Mouse (Mus musculus) hindbrain, embryonic 16.5 days (tissue): Measurements from ENCODE around the gene Smim11. TPM values are rescaled to one million over a fixed set of nuclear protein-coding genes. Genes with fewer than 3 reads are reported as not detected.

ENCODE experiments used
- ATAC-seq: fragments of 200-750 bp; cut with Nextera tagmentation; 2 replicates; pipeline ENCODE4 v1.8.0; 2017; ENCODE audit warnings: moderate TSS enrichment, moderate library complexity
- H3K27ac ChIP-seq: fragments of 300-500 bp; sonication (generic); 2 replicates; pipeline ENCODE4 v1.5.1; 2014; ENCODE audit warnings: low read depth, mild to moderate bottlenecking, control low read depth, low read length, moderate library complexity
- H3K27me3 ChIP-seq: fragments of 300-500 bp; sonication (generic); replicated peaks from 2 replicates; pipeline ENCODE4 v1.6.1; 2014; ENCODE audit warnings: low read length; ENCODE audit not compliant: control insufficient read depth, insufficient read depth
- H3K36me3 ChIP-seq: fragments of 300-500 bp; sonication (generic); 2 replicates; pipeline ENCODE4 v1.6.1; 2014; ENCODE audit warnings: mild to moderate bottlenecking, low read length, moderate library complexity, mixed read lengths; ENCODE audit not compliant: control insufficient read depth, insufficient read depth
- H3K4me1 ChIP-seq: fragments of 300-500 bp; sonication (generic); 2 replicates; pipeline ENCODE4 v1.6.1; 2014; ENCODE audit warnings: low read depth, low read length; ENCODE audit not compliant: control insufficient read depth, insufficient read depth
- H3K4me2 ChIP-seq: fragments of 300-500 bp; sonication (generic); 2 replicates; pipeline ENCODE4 v1.6.1; 2014; ENCODE audit warnings: mild to moderate bottlenecking, low read length, control low read depth, moderate library complexity
- H3K4me3 ChIP-seq: fragments of 300-500 bp; sonication (generic); 2 replicates; pipeline ENCODE4 v1.5.1; 2014; ENCODE audit warnings: mild to moderate bottlenecking, low read length, control low read depth, moderate library complexity
- H3K9ac ChIP-seq: fragments of 300-500 bp; sonication (generic); 2 replicates; pipeline ENCODE4 v1.6.1; 2014; ENCODE audit warnings: low read depth, mild to moderate bottlenecking, control low read depth, low read length, moderate library complexity
- H3K9me3 ChIP-seq: fragments of 300-500 bp; sonication (generic); 2 replicates; pipeline ENCODE4 v1.6.1; 2014; ENCODE audit warnings: mild to moderate bottlenecking, low read length, moderate library complexity; ENCODE audit not compliant: control insufficient read depth
- WGBS: fragments of 180-500 bp; shearing (Covaris S2); extraction: QIAGEN DNeasy Blood & Tissue Kit; methylation state at CpG from one replicate; pipeline ENCODE4 v1.1.7; 2014; 5-methylcytosine and 5-hydroxymethylcytosine counted together
- polyA plus RNA-seq: library from polyadenylated mRNA; unstranded; fragments of >200 nt; fragmentation: Nextera tagmentation; extraction: Ambion mirVana; gene quantifications from 2 replicates; pipeline ENCODE4 v1.2.1, GENCODE M21; 2015

Smim11 gene
- polyA plus RNA-seq, 1 experiment from 2014 or later: 57.7 TPM

- 36% methylated on average over 4 of the region's 4 CpGs for WGBS
- H3K4me3 ChIP-seq: no peak overlapping the region
- H3K9me3 ChIP-seq: no peaks in the 10 kb centered on the region
- no peak overlapping the region for H3K4me2 ChIP-seq
- H3K36me3 ChIP-seq: peaks cover 27% of the 10 kb centered on the region
- ATAC-seq: no peak
- no peaks in the 10 kb centered on the region for H3K4me1 ChIP-seq
- no peak overlapping the region for H3K27ac ChIP-seq
- no peaks in the 10 kb centered on the region for H3K27me3 ChIP-seq
- no peak overlapping the region for H3K9ac ChIP-seq
Observed at GRCm38 (mm10) chr16:92309126-92309525, 8.0 kb downstream of the Smim11 start.

GRCm38 (mm10) chr16:92313953-92314741, 13.1 kb downstream of the Smim11 start:
- no peak overlapping the region for H3K4me2 ChIP-seq
- H3K36me3 ChIP-seq: peaks cover 14% of the 10 kb centered on the region
- no peaks in the 10 kb centered on the region for H3K27me3 ChIP-seq
- H3K4me3 ChIP-seq: no peak overlapping the region
- no peaks in the 10 kb centered on the region for H3K4me1 ChIP-seq
- no peak overlapping the region for H3K27ac ChIP-seq
- ATAC-seq: peak; percentile 80
- WGBS: 47% methylated on average over 13 of the region's 13 CpGs
- H3K9me3 ChIP-seq: no peaks in the 10 kb centered on the region
- H3K9ac ChIP-seq: no peak overlapping the region

GRCm38 (mm10) chr16:92316049-92316738, 15.1 kb downstream of the Smim11 start:
- Histone ChIP-seq H3K4me2 (no peak overlapping the region), H3K4me1 (no peaks in the 10 kb centered on the region), H3K9ac (no peak overlapping the region), H3K9me3 (no peaks in the 10 kb centered on the region), H3K27ac (no peak overlapping the region), H3K27me3 (no peaks in the 10 kb centered on the region), H3K36me3 (peaks cover 10% of the 10 kb centered on the region), H3K4me3 (no peak overlapping the region)
- WGBS: 65% methylated on average over 7 of the region's 7 CpGs
- ATAC-seq: no peak

- H3K4me3 ChIP-seq: no peak overlapping the region
- H3K9me3 ChIP-seq: no peaks in the 10 kb centered on the region
- no peaks in the 10 kb centered on the region for H3K4me1 ChIP-seq
- ATAC-seq: no peak
- H3K9ac ChIP-seq: no peak overlapping the region
- 67% methylated on average over 20 of the region's 20 CpGs for WGBS
- H3K27me3 ChIP-seq: no peaks in the 10 kb centered on the region
- no peak overlapping the region for H3K4me2 ChIP-seq
- H3K36me3 ChIP-seq: no peaks in the 10 kb centered on the region
- H3K27ac ChIP-seq: no peak overlapping the region
Observed at GRCm38 (mm10) chr16:92319353-92320109, 18.4 kb downstream of the Smim11 start.

GRCm38 (mm10) chr16:92320361-92320760, 19.3 kb downstream of the Smim11 start:
- no peak overlapping the region for H3K4me2 ChIP-seq
- no peaks in the 10 kb centered on the region for H3K4me1 ChIP-seq
- H3K9ac ChIP-seq: no peak overlapping the region
- H3K36me3 ChIP-seq: no peaks in the 10 kb centered on the region
- H3K27me3 ChIP-seq: no peaks in the 10 kb centered on the region
- no peaks in the 10 kb centered on the region for H3K9me3 ChIP-seq
- 85% methylated on average over 3 of the region's 3 CpGs for WGBS
- H3K27ac ChIP-seq: no peak overlapping the region
- no peak for ATAC-seq
- no peak overlapping the region for H3K4me3 ChIP-seq

GRCm38 (mm10) chr16:92321341-92321740, 20.3 kb downstream of the Smim11 start, which contains the start of gene Fam243:
Fam243 (minus strand) TSS chr16:92321441.
- Histone ChIP-seq H3K27ac (no peak within 1 kb of the TSS), H3K27me3 (no peaks in the 10 kb centered on the region), H3K9ac (no peak within 1 kb of the TSS), H3K4me3 (no peak within 1 kb of the TSS), H3K36me3 (no peaks in the 10 kb centered on the region), H3K4me2 (no peak within 1 kb of the TSS), H3K9me3 (no peaks in the 10 kb centered on the region), H3K4me1 (no peaks in the 10 kb centered on the region)
- 92% methylated on average over 8 of the region's 8 CpGs for WGBS
- ATAC-seq: no peak

- H3K9me3 ChIP-seq: no peaks in the 10 kb centered on the region
- no peak overlapping the region for H3K9ac ChIP-seq
- 27% methylated on average over 7 of the region's 7 CpGs for WGBS
- H3K4me3 ChIP-seq: no peak overlapping the region
- H3K36me3 ChIP-seq: no peaks in the 10 kb centered on the region
- H3K27ac ChIP-seq: no peak overlapping the region
- no peak overlapping the region for H3K4me2 ChIP-seq
- no peaks in the 10 kb centered on the region for H3K27me3 ChIP-seq
- no peak for ATAC-seq
- no peaks in the 10 kb centered on the region for H3K4me1 ChIP-seq
Observed at GRCm38 (mm10) chr16:92324309-92325061, 23.4 kb downstream of the Smim11 start.

GRCm38 (mm10) chr16:92325062-92325406, 23.9 kb downstream of the Smim11 start:
- Histone ChIP-seq H3K4me1 (no peaks in the 10 kb centered on the region), H3K4me2 (no peak overlapping the region), H3K27ac (no peak overlapping the region), H3K4me3 (no peak overlapping the region), H3K9ac (no peak overlapping the region), H3K36me3 (no peaks in the 10 kb centered on the region), H3K9me3 (no peaks in the 10 kb centered on the region), H3K27me3 (no peaks in the 10 kb centered on the region)
- WGBS: 28% methylated on average over 1 of the region's 1 CpGs
- no peak for ATAC-seq
